Mouse (Mus musculus) monocyte, adult 2 months (primary cell): Measurements from ENCODE around the gene Rps3a1.
A peak's percentile ranks its signal among the peaks of the same experiment; 100 is the strongest.

Experiments
- DNase-seq, 2 experiments: peaks; one replicate each; pipeline ENCODE4 v3.0.0; 2022; ENCODE audit warnings: low spot score in 2 of 2, low read depth in 1 of 2

Gene Rps3a1

DNA sequence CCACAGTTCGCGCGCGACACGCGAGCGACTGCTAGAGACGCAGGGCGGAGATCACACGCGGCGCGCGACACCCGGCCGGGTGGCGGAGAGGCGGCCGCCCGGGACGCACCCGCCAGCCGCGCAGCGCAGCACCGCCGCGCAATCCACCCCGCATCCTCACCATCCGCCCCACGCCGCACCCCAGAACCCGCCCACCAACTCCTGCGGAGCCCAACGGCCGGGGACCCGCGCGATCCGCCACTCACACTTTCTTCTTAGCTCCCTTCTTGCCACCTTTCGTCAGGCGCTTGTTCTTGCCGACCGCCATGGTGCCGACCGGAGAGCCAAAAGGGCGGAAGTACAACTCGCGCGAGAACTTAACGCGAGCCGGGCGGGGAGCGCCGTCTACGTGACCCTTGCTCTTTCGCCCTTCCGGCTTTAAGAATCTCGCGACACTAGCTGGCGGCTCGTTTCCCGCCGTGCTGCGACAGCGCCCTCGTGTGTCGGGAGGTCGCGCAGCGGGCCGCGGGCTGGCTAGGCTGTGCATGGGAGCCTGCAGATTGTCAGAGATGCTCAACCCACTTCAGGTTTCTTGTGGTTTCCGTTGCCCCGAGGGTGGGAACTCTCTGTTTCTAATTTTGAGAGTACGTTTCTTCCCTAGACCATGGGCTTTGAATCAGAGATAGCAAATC lies at the start of gene Rps3a1:
TSS of gene Rps3a1 (minus strand) at position 440 of the 671 bp plus-strand sequence.
- DNase-seq: peak; percentile 97 to 99

DNA sequence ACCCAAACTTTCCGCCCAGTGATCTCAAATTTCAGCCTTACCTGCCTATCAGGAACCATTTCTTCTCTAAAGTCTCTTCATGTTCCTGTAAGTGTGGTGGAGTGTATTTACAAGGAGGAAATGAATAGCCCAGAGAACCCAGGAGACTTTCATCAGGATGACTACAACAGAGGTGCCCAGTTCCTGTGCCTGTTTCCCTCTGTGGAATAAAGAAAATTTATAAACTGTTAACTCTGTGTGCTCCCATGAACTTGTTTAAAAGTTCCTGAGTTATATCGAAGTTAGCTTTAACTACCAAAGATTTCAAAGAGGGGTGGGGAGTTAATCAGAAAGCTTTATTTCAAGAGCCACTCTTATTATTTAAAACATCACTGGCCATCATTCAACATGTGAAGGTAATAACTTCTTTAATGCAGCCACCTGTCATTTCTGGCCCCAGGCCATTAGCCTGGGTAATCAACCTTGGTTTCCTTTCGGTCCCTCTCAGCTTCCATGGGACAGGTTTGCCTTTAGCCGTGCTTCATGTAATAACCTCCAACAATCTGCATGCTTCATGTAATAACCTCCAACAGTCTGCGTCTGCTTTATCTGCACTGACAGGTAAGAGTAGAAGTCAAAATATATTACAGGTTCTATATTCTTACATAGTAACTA lies 45.4 kb upstream of the Rps3a1 start:
- DNase-seq: no peak

DNA sequence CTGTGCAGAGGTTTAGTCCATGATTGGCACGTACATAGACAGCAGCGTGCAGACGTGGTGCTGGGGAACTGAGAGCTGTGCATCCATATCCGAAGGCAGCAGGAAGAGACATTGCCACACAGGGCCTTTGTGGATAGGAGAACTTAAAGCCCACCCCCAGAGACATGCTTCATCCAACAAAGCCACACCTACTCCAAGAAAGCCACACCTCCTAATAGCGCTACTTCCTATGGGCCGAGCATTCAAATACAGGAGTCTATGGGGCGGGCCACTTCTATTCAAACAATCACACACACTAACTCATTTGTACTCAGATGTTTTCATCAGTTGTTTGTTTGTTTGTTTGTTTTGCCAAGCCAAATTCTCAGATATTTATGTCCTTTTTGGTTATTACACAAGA lies 42.0 kb upstream of the Rps3a1 start:
- DNase-seq: no peak

DNA sequence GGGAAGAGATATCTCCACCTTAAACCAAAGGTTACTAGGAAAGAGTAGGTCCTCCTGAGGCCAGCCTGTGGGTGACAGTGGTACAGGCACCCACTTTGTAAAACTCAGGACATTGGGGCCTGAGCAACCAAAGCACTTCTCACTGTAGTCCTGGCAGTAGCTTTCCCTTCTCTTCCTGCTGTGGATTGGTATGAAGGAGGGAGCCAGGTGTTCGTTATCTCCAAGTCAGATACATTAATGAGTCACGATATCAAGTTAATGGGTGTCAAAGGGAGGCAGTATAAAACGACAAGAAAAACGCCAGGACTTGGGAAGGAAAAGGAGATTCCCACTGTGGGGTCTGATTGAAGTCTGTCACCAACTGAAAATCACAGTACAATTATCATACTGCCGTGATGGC lies 38.6 kb upstream of the Rps3a1 start:
- no peak for DNase-seq

DNA sequence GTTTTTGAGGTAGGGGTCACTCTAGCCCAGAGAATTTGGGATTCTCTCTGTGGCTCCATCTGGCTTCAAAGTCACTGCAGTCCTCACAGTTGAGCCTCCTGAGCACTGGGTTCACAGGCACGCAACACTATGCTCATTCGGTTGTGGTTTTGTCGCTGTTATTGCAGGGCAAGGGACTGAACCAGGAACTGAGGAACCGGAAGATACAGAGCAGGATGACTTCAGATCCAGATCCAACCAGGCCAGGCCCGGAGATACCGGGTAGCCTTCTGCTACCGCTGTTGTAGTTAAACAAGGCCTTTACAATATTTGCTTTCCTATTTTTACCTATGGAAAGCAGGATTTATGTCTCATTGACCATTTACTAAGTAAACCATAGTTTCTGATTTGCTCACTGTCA lies 37.2 kb upstream of the Rps3a1 start:
- no peak for DNase-seq

DNA sequence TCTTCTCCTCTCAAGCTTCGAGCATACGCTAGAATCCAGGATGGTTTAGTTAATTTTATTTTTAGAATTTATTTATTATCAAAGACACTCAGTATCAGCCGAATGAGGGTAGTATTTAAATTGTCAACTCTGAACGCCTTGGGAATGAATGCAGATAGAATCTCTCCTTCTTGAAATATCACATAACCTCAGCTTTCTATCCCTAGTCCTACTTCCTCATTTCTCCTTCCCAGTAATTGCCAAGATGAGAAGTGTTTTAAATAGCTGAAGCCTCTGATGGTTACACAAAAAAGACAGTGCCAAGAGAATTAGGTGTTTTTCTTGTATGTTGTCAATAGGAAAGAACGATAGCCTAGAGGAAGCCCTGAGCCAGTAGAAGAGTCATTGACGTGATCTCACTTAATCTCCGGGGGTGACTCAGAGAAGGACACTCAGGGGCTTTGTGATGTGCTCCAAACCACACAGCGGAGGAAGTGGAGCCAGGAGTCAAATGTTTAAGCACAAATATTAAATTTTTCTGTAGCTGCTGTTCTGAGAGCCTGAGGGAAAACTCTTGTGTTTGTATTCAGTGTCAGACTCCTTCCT lies 26.4 kb upstream of the Rps3a1 start:
- DNase-seq: peak in 1 of 2 experiments; percentile 1

DNA sequence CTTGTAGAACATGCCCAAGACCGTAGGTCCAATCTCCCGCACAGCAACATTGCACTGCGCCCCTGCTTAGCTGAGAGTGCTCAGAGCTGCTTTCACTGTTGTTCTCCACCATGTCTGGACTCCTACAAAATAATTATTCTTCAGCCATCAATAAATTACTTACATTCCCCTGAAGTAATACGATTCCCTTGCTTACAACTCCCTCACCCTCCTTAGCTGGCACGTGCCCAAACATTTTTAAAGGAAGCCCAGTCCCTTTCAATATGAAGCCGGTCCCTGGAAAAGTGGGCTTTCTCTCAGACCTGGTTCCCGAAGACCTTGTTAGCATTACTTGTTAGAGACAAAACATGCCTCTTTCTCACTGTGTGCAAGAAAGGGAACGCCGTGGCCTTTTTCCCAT lies 7.0 kb upstream of the Rps3a1 start:
- DNase-seq: no peak

DNA sequence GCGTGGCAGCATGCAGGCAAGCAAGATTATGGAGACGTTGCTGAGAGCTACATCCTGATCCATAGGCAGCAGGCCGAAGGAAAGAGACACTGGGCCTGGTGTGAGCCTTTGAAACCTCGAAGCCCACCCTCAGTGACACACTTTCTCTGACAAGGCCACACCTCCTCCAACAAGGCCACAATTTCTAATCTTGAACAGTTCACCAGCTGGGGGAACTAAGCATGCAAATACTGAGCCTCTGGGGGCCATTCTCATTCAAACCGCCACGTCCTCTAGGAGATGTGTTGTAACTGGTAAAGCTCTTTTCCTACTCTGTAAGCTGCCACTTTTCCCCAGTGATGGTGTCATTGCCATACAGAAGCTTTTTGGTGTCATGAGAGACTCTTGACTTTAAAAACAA lies 6.6 kb upstream of the Rps3a1 start:
- DNase-seq: no peak

DNA sequence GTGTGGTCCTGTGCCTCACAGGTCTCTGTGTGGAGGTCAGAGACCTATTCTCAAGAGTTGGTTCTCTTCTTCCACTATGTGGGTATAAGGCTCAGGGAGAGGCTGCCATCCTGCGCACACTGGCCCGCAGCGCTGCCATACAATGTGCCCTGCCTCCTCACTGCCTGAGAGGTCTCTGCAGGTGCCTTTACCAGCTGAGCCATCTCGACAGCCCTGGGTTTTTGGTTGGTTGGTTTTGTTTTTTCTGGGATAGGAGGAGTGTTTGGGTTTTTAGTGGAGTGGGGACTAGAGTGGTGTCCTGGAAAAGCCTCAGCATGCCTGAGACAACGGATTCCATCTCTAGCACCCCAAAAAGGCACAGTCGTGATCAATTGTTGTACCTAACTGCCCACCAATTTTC lies 841 bp upstream of the Rps3a1 start:
- DNase-seq: no peak

DNA sequence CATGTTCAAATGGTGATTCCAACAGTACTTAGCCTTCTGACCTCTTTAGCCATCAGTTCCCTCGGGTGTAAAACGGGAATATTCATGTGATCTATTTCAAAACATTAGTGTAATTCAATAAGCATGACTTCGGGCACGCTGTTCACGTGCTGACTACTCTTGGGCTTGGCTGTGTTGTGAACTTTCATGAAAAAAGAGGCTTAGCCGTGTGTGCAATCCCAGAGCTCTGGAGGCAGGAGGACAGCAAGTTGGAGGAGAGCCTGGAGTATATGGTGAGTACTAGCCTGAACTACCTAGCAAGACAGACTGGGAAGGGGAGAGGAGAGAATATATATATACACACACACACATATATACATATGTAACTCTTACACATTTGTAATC lies 424 bp upstream of the Rps3a1 start:
- DNase-seq: no peak

DNA sequence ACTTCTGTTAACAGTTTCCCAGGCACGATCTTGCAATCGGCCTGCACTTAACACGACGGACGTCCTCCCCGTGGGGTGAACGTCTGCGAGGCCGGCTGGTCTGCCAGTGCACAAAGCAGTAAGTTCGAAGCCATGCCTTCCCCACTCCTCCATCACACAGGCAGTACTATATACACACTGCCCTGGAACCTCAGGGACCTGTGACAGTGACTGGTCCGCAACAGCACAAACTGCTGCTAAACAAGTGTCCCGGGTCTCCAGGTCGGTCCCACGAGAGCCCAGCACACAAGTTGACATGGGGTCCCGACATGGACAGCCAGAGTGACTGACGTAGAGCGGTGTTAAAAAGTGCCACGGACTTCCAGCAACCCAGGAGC lies 628 bp downstream of the Rps3a1 start:
- DNase-seq: no peak

DNA sequence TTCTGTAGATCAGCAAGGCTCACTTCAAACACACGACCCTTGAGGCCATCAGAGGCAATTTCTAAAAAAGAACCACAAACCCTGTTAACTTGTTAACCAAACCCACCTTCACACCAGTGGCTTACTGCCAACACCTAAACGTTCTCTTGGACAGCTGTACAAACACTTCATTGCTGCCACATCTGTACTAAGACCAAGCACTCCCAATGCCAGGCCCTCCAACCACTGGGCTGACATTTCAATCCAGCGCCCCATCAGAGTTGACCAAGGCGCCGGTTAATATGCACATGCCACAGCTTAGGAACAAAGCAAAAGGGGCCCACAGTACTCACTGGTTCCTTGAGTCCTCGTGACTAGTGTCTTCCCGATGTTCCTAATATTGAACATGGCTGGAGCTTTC lies 1.1 kb downstream of the Rps3a1 start:
- DNase-seq: no peak

DNA sequence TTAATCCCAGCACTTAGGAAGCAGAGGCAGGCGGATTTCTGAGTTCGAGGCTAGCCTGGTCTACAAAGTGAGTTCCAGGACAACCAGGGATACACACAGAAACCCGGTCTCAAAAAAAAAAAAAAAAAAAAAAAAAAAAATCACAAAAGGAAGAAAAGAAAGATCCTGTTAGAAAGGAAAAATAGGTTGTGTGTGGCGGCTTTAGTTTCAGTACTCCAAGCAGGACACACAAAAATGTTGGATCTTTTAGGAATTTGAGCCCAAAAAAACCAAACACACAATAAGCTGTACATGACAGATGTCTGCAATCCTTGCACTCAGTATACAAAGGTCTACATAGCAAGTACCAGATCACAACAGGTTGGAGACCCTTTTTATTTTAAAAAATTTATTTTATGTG lies 2.8 kb downstream of the Rps3a1 start:
- no peak for DNase-seq

DNA sequence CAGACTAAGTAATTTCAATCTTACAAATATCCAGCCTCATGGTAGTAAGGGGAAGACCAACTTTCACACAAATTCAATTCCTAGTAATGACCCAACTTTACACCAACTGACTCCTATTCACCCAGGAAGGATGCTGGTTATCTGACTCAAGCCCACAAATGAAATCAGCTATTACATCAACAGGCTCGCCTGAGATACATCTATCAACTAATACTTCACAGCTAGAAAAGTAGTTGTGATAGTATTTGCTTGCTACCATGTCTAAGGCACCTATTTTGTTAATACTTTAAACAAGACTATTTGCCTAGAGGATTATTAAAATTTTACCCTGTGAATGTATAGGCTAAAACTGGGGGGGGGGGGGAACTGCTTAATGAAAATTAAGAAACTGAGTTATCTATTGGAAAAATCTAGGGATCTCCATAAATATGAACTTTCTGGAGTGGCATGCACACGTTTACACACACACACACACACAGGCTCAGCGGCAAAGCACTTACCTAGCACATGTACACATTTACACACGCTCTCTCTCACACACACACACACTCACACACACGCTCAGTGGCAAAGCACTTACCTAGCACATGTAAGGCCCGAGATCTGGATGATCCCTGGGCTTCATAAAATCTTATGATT lies 5.4 kb downstream of the Rps3a1 start:
- DNase-seq: no peak

DNA sequence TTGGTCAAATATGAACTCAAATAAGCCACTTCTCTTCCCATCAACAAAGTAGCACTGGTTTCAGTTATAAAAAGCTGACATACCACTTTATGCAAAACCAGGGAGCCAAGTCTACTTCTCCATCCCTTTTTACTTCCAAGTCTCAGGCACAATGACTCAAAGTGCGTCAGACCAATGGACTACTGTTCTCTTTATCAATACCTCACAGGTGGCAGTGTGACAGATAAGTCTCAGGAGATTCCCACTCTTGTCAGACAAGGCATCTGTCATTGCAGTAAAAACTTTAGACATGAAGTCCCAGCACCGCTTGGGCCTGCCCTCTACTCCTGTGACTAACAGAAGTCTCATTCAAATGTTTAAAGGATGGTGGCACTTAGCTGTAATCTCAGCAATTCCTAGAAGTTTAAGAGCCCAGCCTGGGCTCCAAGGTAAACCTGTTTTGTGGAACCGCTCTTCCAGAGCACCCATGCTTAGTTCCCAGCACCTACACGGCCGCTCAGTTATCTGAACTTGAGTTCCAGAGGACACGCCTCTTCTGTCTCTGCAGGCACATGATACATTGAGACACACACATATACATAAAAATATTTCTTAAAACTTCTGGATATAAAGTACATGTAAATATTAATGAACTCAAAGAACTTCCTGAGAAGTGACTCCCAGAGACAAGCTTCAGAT lies 6.5 kb downstream of the Rps3a1 start:
- DNase-seq: no peak

DNA sequence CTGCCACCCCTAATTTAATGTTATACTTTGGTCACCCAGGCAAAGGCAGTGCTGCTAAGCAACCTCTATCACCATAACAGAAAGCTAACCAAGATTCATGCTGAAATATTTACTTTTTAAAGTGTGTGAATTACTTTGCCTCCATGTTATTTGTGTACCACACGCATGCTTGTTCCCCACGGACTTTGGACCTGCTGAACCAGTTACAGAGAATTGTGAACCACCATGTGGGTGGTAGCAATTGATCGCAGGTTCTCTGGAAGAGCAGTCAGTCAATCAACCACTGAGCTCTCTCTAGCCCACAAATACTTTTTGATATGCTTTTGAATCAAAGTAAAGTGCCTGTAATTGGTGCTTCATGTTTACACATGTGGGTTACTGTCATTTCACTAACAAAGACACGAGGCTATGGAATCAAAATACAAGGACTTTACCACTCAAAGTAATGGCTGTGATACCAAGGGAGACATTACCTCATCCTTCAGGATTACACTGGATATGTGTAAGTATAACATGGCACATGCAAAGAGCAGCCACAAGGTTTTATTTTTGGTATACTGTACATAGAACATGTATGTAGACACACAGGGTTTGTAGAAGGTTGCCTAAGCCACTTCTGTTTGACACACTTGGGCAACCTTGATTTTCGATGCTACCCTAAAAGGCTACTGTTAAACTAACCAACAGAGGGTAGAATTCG lies 7.4 kb downstream of the Rps3a1 start:
- no peak for DNase-seq

DNA sequence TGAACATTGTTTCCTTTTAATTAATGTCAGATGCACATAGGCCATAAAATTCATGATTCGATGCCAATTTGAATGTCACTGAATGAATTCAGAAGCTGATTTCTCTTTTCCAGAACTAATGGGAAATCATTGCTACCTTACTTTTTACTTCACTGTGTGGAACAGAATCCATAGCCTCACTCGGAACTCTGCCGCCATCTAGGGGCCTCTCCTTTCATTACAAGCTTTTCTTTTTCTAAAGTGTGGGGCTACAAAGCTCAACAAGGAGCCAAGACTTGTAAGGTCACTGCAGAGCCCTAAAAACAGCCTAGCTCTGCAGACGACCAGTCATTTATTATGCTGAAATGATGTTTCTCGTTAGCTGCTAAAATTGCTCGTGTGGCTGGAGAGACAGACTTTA lies 12.7 kb downstream of the Rps3a1 start:
- DNase-seq: peak in 1 of 2 experiments; percentile 23

DNA sequence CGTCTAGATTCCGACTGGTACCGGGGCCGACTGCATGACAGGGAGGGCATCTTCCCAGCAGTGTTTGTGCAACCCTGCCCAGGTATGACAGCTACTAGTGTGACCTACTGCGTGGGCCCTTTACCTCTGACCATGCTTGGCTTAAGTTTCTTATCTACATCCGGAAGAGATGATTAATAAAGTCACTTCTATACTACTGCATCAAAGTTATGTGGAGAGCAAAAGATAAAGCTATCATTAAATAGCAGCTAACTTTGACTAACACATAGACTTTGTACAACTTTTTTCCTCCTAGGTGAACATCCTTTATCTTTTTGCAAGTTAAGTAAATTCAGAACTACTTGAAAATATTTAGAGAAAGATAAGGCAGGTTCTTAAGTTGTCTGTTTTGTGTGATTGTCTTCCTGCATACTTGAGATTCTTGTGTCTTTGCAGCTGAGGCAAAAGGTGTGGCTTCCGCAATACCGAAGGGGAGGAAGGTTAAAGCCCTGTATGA lies 19.2 kb downstream of the Rps3a1 start:
- no peak for DNase-seq

DNA sequence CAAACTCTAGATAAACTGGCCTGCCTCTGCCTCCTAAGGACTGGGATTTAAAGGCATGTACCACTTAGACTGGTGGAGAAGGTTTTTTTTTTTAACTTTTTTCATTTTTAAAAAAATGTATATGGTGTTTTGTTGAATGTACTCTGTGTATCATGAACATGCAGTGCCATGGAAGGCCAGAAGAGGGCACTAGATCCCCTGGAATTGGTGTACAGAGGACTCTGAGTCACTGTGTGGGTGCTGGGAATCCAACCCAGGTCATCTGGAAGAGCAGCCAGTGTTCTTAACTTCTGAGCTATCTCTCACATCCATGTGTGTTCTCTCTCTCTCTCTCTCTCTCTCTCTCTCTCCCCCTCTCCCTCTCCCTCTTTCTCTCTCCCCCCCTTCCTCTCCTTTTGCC lies 20.3 kb downstream of the Rps3a1 start:
- DNase-seq: no peak

DNA sequence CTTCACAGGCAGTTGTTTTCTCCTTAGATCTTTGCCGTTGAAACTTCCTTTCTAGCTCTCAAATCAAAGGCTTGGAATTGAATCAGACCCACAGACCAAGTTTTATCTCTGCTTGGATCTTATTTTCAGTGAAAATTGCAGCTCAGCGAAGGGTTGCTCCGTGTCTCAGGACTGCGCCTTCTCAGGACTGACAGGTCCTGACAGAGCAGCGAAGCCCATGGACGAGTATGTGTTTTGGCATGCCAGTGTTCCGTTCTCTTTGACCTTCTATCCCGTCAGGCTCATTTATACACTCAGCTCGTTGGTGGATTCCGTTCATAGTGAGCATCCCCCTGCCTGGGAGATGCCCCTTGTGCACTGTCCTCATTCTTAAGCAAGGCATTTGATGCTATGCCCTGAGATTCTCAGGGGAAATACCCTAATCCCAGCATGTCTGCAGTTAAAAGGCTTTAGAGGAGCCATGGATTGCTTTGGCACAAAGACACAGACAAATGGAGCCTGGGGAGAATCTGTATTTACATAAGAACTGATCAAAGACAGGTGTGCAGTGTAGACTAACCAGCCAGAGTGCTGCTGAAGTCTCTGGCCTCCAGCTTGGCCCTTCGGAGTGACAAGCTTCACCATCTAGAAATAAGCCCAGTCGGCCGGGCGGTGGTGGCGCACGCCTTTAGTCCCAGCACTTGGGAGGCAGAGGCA lies 23.1 kb downstream of the Rps3a1 start:
- no peak for DNase-seq
